Mouse (Mus musculus) intestine, postnatal 0 days (tissue): ENCODE results near the gene Slc7a6. TPM values are rescaled to one million over a fixed set of nuclear protein-coding genes. Genes with fewer than 3 reads are reported as not detected.
A peak's percentile ranks its signal among the peaks of the same experiment; 100 is the strongest.

Experiments used
- ATAC-seq: fragments of 200-750 bp; cut with Nextera tagmentation; 2 replicates; pipeline ENCODE4 v1.8.0; 2017; ENCODE audit warnings: mild to moderate bottlenecking, moderate TSS enrichment, moderate library complexity
- H3K27ac ChIP-seq: fragments of 300-500 bp; sonication (generic); 2 replicates; pipeline ENCODE4 v1.5.1; 2014; ENCODE audit warnings: mild to moderate bottlenecking, low read depth, low read length, moderate library complexity
- H3K27me3 ChIP-seq: fragments of 300-500 bp; sonication (generic); replicated peaks from 2 replicates; pipeline ENCODE4 v1.6.1; 2014; ENCODE audit warnings: low read length, mixed read lengths; ENCODE audit not compliant: control insufficient read depth, insufficient read depth
- H3K36me3 ChIP-seq: fragments of 300-500 bp; sonication (generic); 2 replicates; pipeline ENCODE4 v1.6.1; 2014; ENCODE audit warnings: mild to moderate bottlenecking, moderate library complexity; ENCODE audit not compliant: control insufficient read depth, insufficient read depth
- H3K4me1 ChIP-seq: fragments of 300-500 bp; sonication (generic); replicated peaks from 2 replicates; pipeline ENCODE4 v1.6.1; 2014; ENCODE audit warnings: antibody characterized with exemption, low read length, mixed read lengths; ENCODE audit not compliant: control insufficient read depth, insufficient read depth
- H3K4me2 ChIP-seq: fragments of 300-500 bp; sonication (generic); replicated peaks from 2 replicates; pipeline ENCODE4 v1.6.1; 2014; ENCODE audit warnings: low read depth, mild to moderate bottlenecking, moderate library complexity
- H3K4me3 ChIP-seq: fragments of 300-500 bp; sonication (generic); 2 replicates; pipeline ENCODE4 v1.5.1; 2014; ENCODE audit warnings: low read depth, low read length
- H3K9ac ChIP-seq: fragments of 300-500 bp; sonication (generic); 2 replicates; pipeline ENCODE4 v1.6.1; 2014; ENCODE audit warnings: mild to moderate bottlenecking, low read depth, low read length
- H3K9me3 ChIP-seq: fragments of 300-500 bp; sonication (generic); 2 replicates; pipeline ENCODE4 v1.6.1; 2016; ENCODE audit warnings: mixed run types; ENCODE audit not compliant: control insufficient read depth
- CTCF ChIP-seq: sonication (generic); IDR thresholded peaks from 2 replicates; pipeline ENCODE4 v1.5.1; 2016; ENCODE audit warnings: low read depth, mild to moderate bottlenecking, control low read depth, antibody characterized with exemption, moderate library complexity
- WGBS: fragments of 180-500 bp; shearing (Covaris S2); extraction: QIAGEN DNeasy Blood & Tissue Kit; methylation state at CpG from one replicate; pipeline ENCODE4 v1.1.7; 2014; 5-methylcytosine and 5-hydroxymethylcytosine counted together
- polyA plus RNA-seq: library from polyadenylated mRNA; unstranded; fragments of >200 nt; fragmentation: Nextera tagmentation; extraction: Ambion mirVana; gene quantifications from 2 replicates; pipeline ENCODE4 v1.2.1, GENCODE M21; 2015

Gene Slc7a6
- polyA plus RNA-seq, 1 experiment from 2014 or later, result 18.4 TPM

GRCm38 (mm10) chr8:106157419-106157818, 11.2 kb upstream of the Slc7a6 start:
- peaks cover 21% of the 10 kb centered on the region for H3K36me3 ChIP-seq
- TF ChIP-seq CTCF, result no peak
- H3K9me3 ChIP-seq, result no peaks in the 10 kb centered on the region
- no peak overlapping the region for H3K4me3 ChIP-seq
- WGBS, result 48% methylated on average over 1 of the region's 1 CpGs
- no peak for ATAC-seq
- no peak overlapping the region for H3K4me2 ChIP-seq
- H3K9ac ChIP-seq, result no peak overlapping the region
- H3K27me3 ChIP-seq, result no peaks in the 10 kb centered on the region
- no peak overlapping the region for H3K27ac ChIP-seq
- H3K4me1 ChIP-seq, result no peaks in the 10 kb centered on the region

DNA sequence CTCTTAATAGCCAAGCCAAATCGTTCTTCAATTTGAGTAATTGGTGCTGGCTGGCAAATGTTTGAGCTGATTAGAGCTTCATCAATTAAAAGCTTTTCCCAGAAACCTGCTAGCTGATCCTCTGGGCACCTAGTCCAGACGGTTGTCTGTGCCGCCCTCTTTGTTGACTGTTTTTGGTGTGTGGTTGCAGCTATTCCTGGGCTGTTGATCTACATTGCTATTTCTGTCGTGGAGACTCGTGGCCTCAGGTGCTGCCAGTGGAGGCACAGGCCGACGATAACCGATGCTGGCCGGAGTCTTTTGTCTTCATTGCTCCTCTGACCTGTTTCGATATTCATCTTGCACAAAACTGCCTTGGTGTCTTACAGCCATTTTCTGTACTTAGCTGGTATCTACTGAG, 10.3 kb upstream of the Slc7a6 start:
- H3K9me3 ChIP-seq, result no peaks in the 10 kb centered on the region
- no peak overlapping the region for H3K4me3 ChIP-seq
- no peak for ATAC-seq
- H3K36me3 ChIP-seq, result peaks cover 24% of the 10 kb centered on the region
- no peak overlapping the region for H3K4me2 ChIP-seq
- 93% methylated on average over 10 of the region's 10 CpGs for WGBS
- no peaks in the 10 kb centered on the region for H3K4me1 ChIP-seq
- no peaks in the 10 kb centered on the region for H3K27me3 ChIP-seq
- H3K9ac ChIP-seq, result no peak overlapping the region
- no peak overlapping the region for H3K27ac ChIP-seq
- TF ChIP-seq CTCF, result no peak

GRCm38 (mm10) chr8:106159876-106160275, 8.8 kb upstream of the Slc7a6 start:
- peaks cover 28% of the 10 kb centered on the region for H3K36me3 ChIP-seq
- no peaks in the 10 kb centered on the region for H3K9me3 ChIP-seq
- no peak for ATAC-seq
- no peaks in the 10 kb centered on the region for H3K27me3 ChIP-seq
- no peaks in the 10 kb centered on the region for H3K4me1 ChIP-seq
- no peak overlapping the region for H3K4me2 ChIP-seq
- H3K4me3 ChIP-seq, result no peak overlapping the region
- 92% methylated on average over 6 of the region's 6 CpGs for WGBS
- TF ChIP-seq CTCF, result no peak
- H3K27ac ChIP-seq, result no peak overlapping the region
- no peak overlapping the region for H3K9ac ChIP-seq

- ATAC-seq, result no peak
- Histone ChIP-seq H3K9ac (no peak overlapping the region), H3K27me3 (no peaks in the 10 kb centered on the region), H3K9me3 (no peaks in the 10 kb centered on the region), H3K4me1 (no peaks in the 10 kb centered on the region), H3K36me3 (peaks cover 28% of the 10 kb centered on the region), H3K4me2 (no peak overlapping the region), H3K27ac (no peak overlapping the region), H3K4me3 (no peak overlapping the region)
- TF ChIP-seq CTCF, result no peak
- WGBS, result 93% methylated on average over 9 of the region's 9 CpGs
These were observed 5.4 kb upstream of the Slc7a6 start for GRCm38 (mm10) chr8:106163251-106163650.

GRCm38 (mm10) chr8:106165460-106165859, 3.2 kb upstream of the Slc7a6 start:
- H3K27me3 ChIP-seq, result no peaks in the 10 kb centered on the region
- no peak overlapping the region for H3K4me3 ChIP-seq
- no peak overlapping the region for H3K9ac ChIP-seq
- no peaks in the 10 kb centered on the region for H3K9me3 ChIP-seq
- no peak overlapping the region for H3K27ac ChIP-seq
- peak; percentile 90 for TF ChIP-seq CTCF
- no peak for ATAC-seq
- 38% methylated on average over 4 of the region's 4 CpGs for WGBS
- no peaks in the 10 kb centered on the region for H3K4me1 ChIP-seq
- peaks cover 17% of the 10 kb centered on the region; the same call in 1 of the 2 replicates for H3K36me3 ChIP-seq
- H3K4me2 ChIP-seq, result no peak overlapping the region

GRCm38 (mm10) chr8:106169017-106169933, 618 bp downstream of the Slc7a6 start:
- Histone ChIP-seq H3K9me3 (no peaks in the 10 kb centered on the region), H3K4me3 (peak overlapping the region; percentile 72), H3K27ac (peak overlapping the region; percentile 46), H3K4me2 (peak overlapping the region; percentile 94), H3K36me3 (no peaks in the 10 kb centered on the region), H3K4me1 (no peaks in the 10 kb centered on the region), H3K9ac (peak overlapping the region; percentile 62), H3K27me3 (no peaks in the 10 kb centered on the region)
- 1% methylated on average over 54 of the region's 54 CpGs for whole genome bisulfite sequencing
- TF ChIP-seq CTCF, result no peak
- ATAC-seq, result peak; percentile 59
